Mouse (Mus musculus) intestine, embryonic 16.5 days (tissue): ENCODE results near the gene Fbxo41. TPM values are rescaled to one million over a fixed set of nuclear protein-coding genes. Genes with fewer than 3 reads are reported as not detected.

Experiments
- ATAC-seq: fragments of 200-750 bp; cut with Nextera tagmentation; 2 replicates; pipeline ENCODE4 v1.8.0; 2017; ENCODE audit warnings: moderate TSS enrichment, moderate library complexity
- H3K27ac ChIP-seq: fragments of 300-500 bp; sonication (generic); 2 replicates; pipeline ENCODE4 v1.5.1; 2014; ENCODE audit warnings: mild to moderate bottlenecking, low read length
- H3K27me3 ChIP-seq: fragments of 300-500 bp; sonication (generic); replicated peaks from 2 replicates; pipeline ENCODE4 v1.6.1; 2014; ENCODE audit warnings: low read length, control low read depth, mixed read lengths; ENCODE audit not compliant: control insufficient read depth, insufficient read depth
- H3K36me3 ChIP-seq: fragments of 300-500 bp; sonication (generic); 2 replicates; pipeline ENCODE4 v1.6.1; 2014; ENCODE audit warnings: low read length, control low read depth; ENCODE audit not compliant: control insufficient read depth, insufficient read depth
- H3K4me1 ChIP-seq: fragments of 300-500 bp; sonication (generic); 2 replicates; pipeline ENCODE4 v1.6.1; 2014; ENCODE audit warnings: low read length, control low read depth, mixed read lengths; ENCODE audit not compliant: control insufficient read depth, insufficient read depth
- H3K4me2 ChIP-seq: fragments of 300-500 bp; sonication (generic); 2 replicates; pipeline ENCODE4 v1.6.1; 2014; ENCODE audit warnings: low read depth, low read length, control low read depth
- H3K4me3 ChIP-seq: fragments of 300-500 bp; sonication (generic); 2 replicates; pipeline ENCODE4 v1.5.1; 2014; ENCODE audit warnings: mild to moderate bottlenecking, low read length
- H3K9ac ChIP-seq: fragments of 300-500 bp; sonication (generic); 2 replicates; pipeline ENCODE4 v1.6.1; 2014; ENCODE audit warnings: low read depth, low read length
- H3K9me3 ChIP-seq: fragments of 300-500 bp; sonication (generic); 2 replicates; pipeline ENCODE4 v1.6.1; 2016; ENCODE audit warnings: low read length, control low read depth; ENCODE audit not compliant: control insufficient read depth
- WGBS: fragments of 180-500 bp; shearing (Covaris S2); extraction: QIAGEN DNeasy Blood & Tissue Kit; methylation state at CpG from one replicate; pipeline ENCODE4 v1.1.7; 2014; 5-methylcytosine and 5-hydroxymethylcytosine counted together
- polyA plus RNA-seq: library from polyadenylated mRNA; unstranded; fragments of >200 nt; fragmentation: Nextera tagmentation; extraction: Ambion mirVana; gene quantifications from 2 replicates; pipeline ENCODE4 v1.2.1, GENCODE M21; 2015

Gene Fbxo41
- polyA plus RNA-seq, 1 experiment from 2014 or later: 0.16 TPM

DNA sequence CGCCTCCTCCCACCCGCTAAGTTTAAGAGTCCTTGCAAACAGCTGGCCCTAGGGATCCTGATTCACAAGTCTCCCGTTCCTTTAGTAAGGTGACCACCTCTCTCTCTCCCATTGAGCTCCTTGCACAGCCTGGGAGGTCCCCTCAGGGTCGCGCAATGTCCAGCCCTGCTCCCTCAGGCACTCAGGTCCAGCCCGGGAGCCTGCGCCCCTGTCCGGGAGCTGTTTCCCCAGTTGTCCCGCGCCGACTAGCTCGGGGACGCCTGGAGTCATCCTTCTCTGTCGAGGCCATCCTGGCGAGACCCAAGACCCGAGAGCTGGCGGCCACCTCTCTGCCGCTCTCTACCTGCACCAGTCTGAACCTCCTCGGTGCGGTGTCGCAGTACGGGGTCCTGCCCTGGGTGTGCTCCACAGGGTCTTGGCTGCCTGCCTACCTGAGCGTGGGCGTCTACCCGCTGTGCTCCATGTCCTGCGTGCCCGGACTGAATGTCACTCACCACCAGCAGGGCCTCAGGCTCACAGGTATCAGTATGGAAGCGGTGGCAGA, 78.9 kb downstream of the Fbxo41 start, which contains the start of gene Noto:
Noto (plus strand) TSS at position 51 of the 544 bp plus-strand sequence.
- Histone ChIP-seq H3K27me3 (0 out of 2 replicates have a peak, but pooled peaks cover 2% of the 10 kb centered on the region), H3K4me2 (no peak within 1 kb of the TSS), H3K9ac (0 out of 2 replicates have a peak within 1 kb of the TSS, but pooled peaks have one; percentile 6), H3K9me3 (no peaks in the 10 kb centered on the region), H3K4me3 (no peak within 1 kb of the TSS), H3K27ac (no peak within 1 kb of the TSS), H3K36me3 (no peaks in the 10 kb centered on the region), H3K4me1 (no peaks in the 10 kb centered on the region)
- no peak; the same call in 1 of the 2 replicates for ATAC-seq
- 17% methylated on average over 28 of the region's 28 CpGs for WGBS

Other genes starting within 250 kb of the Fbxo41 start
- gene Sfxn5, start 169.6 kb downstream of the Fbxo41 start, polyA plus RNA-seq: 5.3 and 7.2 TPM in 2 replicates
- 15.6 and 20.9 TPM in 2 replicates for gene Rab11fip5, start 128.4 kb downstream of the Fbxo41 start, polyA plus RNA-seq
- gene Noto, start 79.1 kb downstream of the Fbxo41 start, polyA plus RNA-seq: not detected in 2 replicates
- gene Smyd5, start 71.0 kb downstream of the Fbxo41 start, polyA plus RNA-seq: 45.8 and 52.5 TPM in 2 replicates
- gene Cct7, start 51.5 kb downstream of the Fbxo41 start, polyA plus RNA-seq: 417 and 458 TPM in 2 replicates
- gene Pradc1, start 51.0 kb downstream of the Fbxo41 start, polyA plus RNA-seq: 39.4 and 41.2 TPM in 2 replicates
- gene Egr4, start 10.6 kb upstream of the Fbxo41 start, polyA plus RNA-seq: not detected in 2 replicates
- 2.1 and 2.2 TPM in 2 replicates for gene Alms1, start 84.5 kb upstream of the Fbxo41 start, polyA plus RNA-seq
- gene Nat8f7, start 210.2 kb upstream of the Fbxo41 start, polyA plus RNA-seq: 0.21 TPM in 1 of 2 replicates, not detected in the other